Mouse (Mus musculus) G1E (cell line): ENCODE measurements around the gene Bend7. TPM values are rescaled to one million over a fixed set of nuclear protein-coding genes. Genes with fewer than 3 reads are reported as not detected.

Experiments used
- ATAC-seq: 2 replicates; pipeline ENCODE4 v1.8.0; 2016; ENCODE audit warnings: mild to moderate bottlenecking; ENCODE audit not compliant: insufficient number of reproducible peaks, poor library complexity, low FRiP score, severe bottlenecking; ENCODE audit errors: extremely low read depth
- DNase-seq: peaks from one replicate; pipeline ENCODE4 v3.0.0; 2012; ENCODE audit warnings: low spot score
- H3K27me3 ChIP-seq: 2 replicates; pipeline ENCODE4 v1.6.1; 2012; ENCODE audit warnings: mild to moderate bottlenecking, low read length, inconsistent platforms; ENCODE audit not compliant: insufficient read depth
- H3K36me3 ChIP-seq: replicated peaks from 2 replicates; pipeline ENCODE3; 2012; ENCODE audit warnings: mild to moderate bottlenecking, inconsistent platforms
- H3K4me1 ChIP-seq: 2 replicates; pipeline ENCODE4 v1.6.1; 2012; ENCODE audit warnings: low read depth, low read length, inconsistent platforms, mixed read lengths; ENCODE audit not compliant: insufficient read depth
- H3K4me3 ChIP-seq: 2 replicates; pipeline ENCODE4 v1.5.1; 2012; ENCODE audit warnings: low read depth, mild to moderate bottlenecking, inconsistent platforms, low read length, moderate library complexity, mixed read lengths
- H3K9me3 ChIP-seq: replicated peaks from 2 replicates; pipeline ENCODE4 v1.6.1; 2012; ENCODE audit warnings: inconsistent platforms
- CTCF ChIP-seq: IDR thresholded peaks from 2 replicates; pipeline ENCODE4 v1.5.1; 2012; ENCODE audit warnings: low read depth, low read length, inconsistent platforms, mixed read lengths
- GATA1 ChIP-seq: IDR thresholded peaks from 2 replicates; pipeline ENCODE4 v1.6.1; 2012; ENCODE audit warnings: borderline replicate concordance, low read length, inconsistent platforms, mixed read lengths
- GATA2 ChIP-seq: IDR thresholded peaks from 2 replicates; pipeline ENCODE4 v1.6.1; 2012; ENCODE audit warnings: low read depth, low read length, inconsistent platforms, borderline replicate concordance
- POLR2AphosphoS5 ChIP-seq: IDR thresholded peaks from 2 replicates; pipeline ENCODE4 v1.6.1; 2012; ENCODE audit warnings: low read depth, low read length, inconsistent platforms; ENCODE audit not compliant: insufficient replicate concordance
- TAL1 ChIP-seq: conservative IDR thresholded peaks from 2 replicates; pipeline ENCODE4 v1.6.1; 2012; ENCODE audit warnings: low read depth, low read length, inconsistent platforms, mixed read lengths
- polyA plus RNA-seq: library from polyadenylated mRNA; stranded (reverse); fragments of >175 nt; gene quantifications from 2 replicates; pipeline ENCODE4 v1.2.3, GENCODE M21; 2012
- total RNA-seq, 2 experiments: library from RNA; stranded (forward) in 1 of 2; stranded (reverse) in 1 of 2; fragments of 200-1000 nt in 1 of 2; fragments of >200 nt in 1 of 2; fragmentation: Nextera tagmentation in 1 of 2; gene quantifications; 2 replicates each; pipeline ENCODE4 v1.2.3; 2014 to 2017

Bend7 gene
- total and polyA plus RNA-seq, 3 experiments: 0.05 to 3.6 TPM; not detected in 1

GRCm38 (mm10) chr2:4784012-4784411 lies 66.4 kb downstream of the Bend7 start:
- no peaks in the 10 kb centered on the region for H3K4me1 ChIP-seq
- no peak overlapping the region for H3K4me3 ChIP-seq
- ATAC-seq: no peak
- H3K9me3 ChIP-seq: no peaks in the 10 kb centered on the region
- no peak for DNase-seq
- TF ChIP-seq POLR2AphosphoS5: no peak
- no peak for TF ChIP-seq CTCF
- H3K27me3 ChIP-seq: peaks cover 23% of the 10 kb centered on the region; the same call in 1 of the 2 replicates
- no peaks in the 10 kb centered on the region for H3K36me3 ChIP-seq

- TF ChIP-seq TAL1: no peak
- no peak for TF ChIP-seq CTCF
- Histone ChIP-seq H3K4me3 (no peak overlapping the region), H3K27me3 (peaks cover 23% of the 10 kb centered on the region; the same call in 1 of the 2 replicates), H3K9me3 (no peaks in the 10 kb centered on the region), H3K4me1 (no peaks in the 10 kb centered on the region), H3K36me3 (no peaks in the 10 kb centered on the region)
- DNase-seq: no peak
- ATAC-seq: no peak
Observed at GRCm38 (mm10) chr2:4785016-4785415, 67.4 kb downstream of the Bend7 start.

GRCm38 (mm10) chr2:4787223-4787622 lies 69.6 kb downstream of the Bend7 start:
- no peaks in the 10 kb centered on the region for H3K4me1 ChIP-seq
- H3K27me3 ChIP-seq: peaks cover 28% of the 10 kb centered on the region
- DNase-seq: no peak
- no peaks in the 10 kb centered on the region for H3K36me3 ChIP-seq
- TF ChIP-seq GATA1 (no peak), POLR2AphosphoS5 (no peak), CTCF (no peak), GATA2 (no peak), TAL1 (no peak)
- ATAC-seq: no peak
- H3K9me3 ChIP-seq: no peaks in the 10 kb centered on the region
- no peak overlapping the region for H3K4me3 ChIP-seq

GRCm38 (mm10) chr2:4791646-4792045 lies 74.0 kb downstream of the Bend7 start:
- H3K36me3 ChIP-seq: no peaks in the 10 kb centered on the region
- ATAC-seq: no peak
- H3K9me3 ChIP-seq: no peaks in the 10 kb centered on the region
- no peak for DNase-seq
- H3K4me3 ChIP-seq: no peak overlapping the region
- H3K4me1 ChIP-seq: no peaks in the 10 kb centered on the region
- TF ChIP-seq POLR2AphosphoS5 (no peak), CTCF (no peak), TAL1 (no peak), GATA1 (no peak), GATA2 (no peak)
- H3K27me3 ChIP-seq: peaks cover 22% of the 10 kb centered on the region

GRCm38 (mm10) chr2:4792554-4792953 lies 74.9 kb downstream of the Bend7 start:
- ATAC-seq: no peak
- Histone ChIP-seq H3K27me3 (peaks cover 17% of the 10 kb centered on the region), H3K4me3 (no peak overlapping the region), H3K9me3 (no peaks in the 10 kb centered on the region), H3K4me1 (no peaks in the 10 kb centered on the region), H3K36me3 (no peaks in the 10 kb centered on the region)
- DNase-seq: no peak
- no peak for TF ChIP-seq CTCF
- no peak for TF ChIP-seq GATA1

GRCm38 (mm10) chr2:4802395-4803176 lies 85.0 kb downstream of the Bend7 start:
- no peak for TF ChIP-seq GATA2
- TF ChIP-seq GATA1: no peak
- TF ChIP-seq TAL1: no peak
- no peak for TF ChIP-seq POLR2AphosphoS5
- TF ChIP-seq CTCF: no peak
- no peaks in the 10 kb centered on the region for H3K9me3 ChIP-seq

GRCm38 (mm10) chr2:4816308-4816707 lies 98.7 kb downstream of the Bend7 start:
- no peaks in the 10 kb centered on the region for H3K9me3 ChIP-seq
- H3K27me3 ChIP-seq: peaks cover 9% of the 10 kb centered on the region
- DNase-seq (no peak), ATAC-seq (no peak)
- H3K4me3 ChIP-seq: no peak overlapping the region
- H3K4me1 ChIP-seq: no peaks in the 10 kb centered on the region
- no peaks in the 10 kb centered on the region for H3K36me3 ChIP-seq
- TF ChIP-seq TAL1: no peak

More at GRCm38 (mm10) chr2:4802395-4803176, 85.0 kb downstream of the Bend7 start:
- Histone ChIP-seq H3K36me3 (no peaks in the 10 kb centered on the region), H3K4me3 (no peak overlapping the region), H3K4me1 (no peaks in the 10 kb centered on the region), H3K27me3 (peaks cover 5% of the 10 kb centered on the region; the same call in 1 of the 2 replicates)
- DNase-seq: no peak
- ATAC-seq: no peak
